Mouse (Mus musculus) ES-Bruce4 (cell line): Measurements from ENCODE around the gene Cdc14a. TPM values are rescaled to one million over a fixed set of nuclear protein-coding genes. Genes with fewer than 3 reads are reported as not detected.
A peak's percentile ranks its signal among the peaks of the same experiment; 100 is the strongest.

Source experiments
- H3K27ac ChIP-seq: 2 replicates; pipeline ENCODE4 v1.5.1; 2012; ENCODE audit warnings: low read length, inconsistent platforms; ENCODE audit not compliant: insufficient read depth
- H3K27me3 ChIP-seq: 2 replicates; pipeline ENCODE4 v1.6.1; 2012; ENCODE audit warnings: mild to moderate bottlenecking, low read length, inconsistent platforms; ENCODE audit not compliant: control insufficient read depth, poor library complexity, insufficient read depth, severe bottlenecking
- H3K36me3 ChIP-seq: 2 replicates; pipeline ENCODE4 v1.6.1; 2012; ENCODE audit warnings: inconsistent platforms, mild to moderate bottlenecking, low read length, moderate library complexity; ENCODE audit not compliant: control insufficient read depth, poor library complexity, insufficient read depth, severe bottlenecking
- H3K4me1 ChIP-seq: one replicate; pipeline ENCODE4 v1.8.1; 2011; ENCODE audit warnings: low read length; ENCODE audit not compliant: control insufficient read depth, insufficient read depth
- H3K4me3 ChIP-seq: 2 replicates; pipeline ENCODE4 v1.5.1; 2011; ENCODE audit warnings: low read depth, mild to moderate bottlenecking, low read length
- H3K9ac ChIP-seq: 2 replicates; pipeline ENCODE4 v1.6.1; 2012; ENCODE audit warnings: low read depth, mild to moderate bottlenecking, inconsistent platforms; ENCODE audit not compliant: poor library complexity, severe bottlenecking
- H3K9me3 ChIP-seq: replicated peaks from 2 replicates; pipeline ENCODE4 v1.6.1; 2012; ENCODE audit warnings: mild to moderate bottlenecking, low read length, inconsistent platforms; ENCODE audit not compliant: control insufficient read depth, poor library complexity, insufficient read depth, severe bottlenecking
- CTCF ChIP-seq: IDR thresholded peaks from one replicate; pipeline ENCODE4 v1.8.1; 2011; ENCODE audit warnings: low read depth, low read length
- EP300 ChIP-seq: IDR thresholded peaks from 2 replicates; pipeline ENCODE4 v1.6.1; 2011; ENCODE audit warnings: low read depth, low read length; ENCODE audit not compliant: insufficient read depth
- POLR2A ChIP-seq: IDR thresholded peaks from one replicate; pipeline ENCODE4 v1.8.1; 2011; ENCODE audit warnings: low read length; ENCODE audit not compliant: insufficient read depth
- polyA plus RNA-seq: library from polyadenylated mRNA; stranded (reverse); fragments of >200 nt; gene quantifications from 2 replicates; pipeline ENCODE4 v1.2.4, GENCODE M21; 2011; ENCODE audit warnings: low read depth; ENCODE audit not compliant: missing spikeins, insufficient read depth, insufficient read length

Gene Cdc14a
- polyA plus RNA-seq, 1 experiment, result 3.6 TPM

DNA sequence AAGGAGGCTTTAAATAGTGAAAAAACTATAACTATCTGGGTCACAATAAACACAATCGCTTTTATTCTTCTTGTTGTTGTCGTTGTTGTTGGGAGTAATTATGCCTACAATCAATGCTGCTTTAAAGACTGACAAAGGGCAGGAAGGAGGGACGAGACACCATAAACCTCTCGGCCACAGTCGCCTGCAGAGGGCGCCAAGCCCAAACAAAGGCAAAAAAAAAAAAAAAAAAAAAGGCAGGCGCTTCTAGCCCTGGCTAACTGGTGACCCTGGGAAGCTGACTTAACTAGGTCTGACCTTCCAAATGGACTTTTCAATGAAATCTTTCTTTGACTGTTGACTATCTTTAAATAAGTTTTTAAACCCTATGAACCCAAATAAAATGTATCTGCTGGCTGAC is 90.6 kb downstream of the Cdc14a start:
- Histone ChIP-seq H3K4me1 (no peaks in the 10 kb centered on the region), H3K36me3 (no peaks in the 10 kb centered on the region), H3K9me3 (no peaks in the 10 kb centered on the region), H3K27me3 (no peaks in the 10 kb centered on the region), H3K27ac (no peak overlapping the region), H3K9ac (no peak overlapping the region), H3K4me3 (no peak overlapping the region)
- no peak for TF ChIP-seq EP300
- no peak for TF ChIP-seq POLR2A
- peak; percentile 47 for TF ChIP-seq CTCF

- Histone ChIP-seq H3K4me1 (peaks cover 1% of the 10 kb centered on the region), H3K27ac (no peak overlapping the region), H3K4me3 (no peak overlapping the region), H3K27me3 (no peaks in the 10 kb centered on the region), H3K9me3 (no peaks in the 10 kb centered on the region), H3K36me3 (no peaks in the 10 kb centered on the region), H3K9ac (no peak overlapping the region)
- TF ChIP-seq POLR2A (no peak), CTCF (peak; percentile 38)
These were observed 91.9 kb downstream of the Cdc14a start for GRCm38 (mm10) chr3:116331811-116332464.

GRCm38 (mm10) chr3:116329976-116330375 is 93.9 kb downstream of the Cdc14a start:
- H3K36me3 ChIP-seq, result no peaks in the 10 kb centered on the region
- H3K9me3 ChIP-seq, result no peaks in the 10 kb centered on the region
- peaks cover 2% of the 10 kb centered on the region for H3K4me1 ChIP-seq
- H3K9ac ChIP-seq, result no peak overlapping the region
- H3K4me3 ChIP-seq, result no peak overlapping the region
- TF ChIP-seq EP300 (no peak), CTCF (no peak), POLR2A (no peak)
- no peak overlapping the region for H3K27ac ChIP-seq
- no peaks in the 10 kb centered on the region for H3K27me3 ChIP-seq

DNA sequence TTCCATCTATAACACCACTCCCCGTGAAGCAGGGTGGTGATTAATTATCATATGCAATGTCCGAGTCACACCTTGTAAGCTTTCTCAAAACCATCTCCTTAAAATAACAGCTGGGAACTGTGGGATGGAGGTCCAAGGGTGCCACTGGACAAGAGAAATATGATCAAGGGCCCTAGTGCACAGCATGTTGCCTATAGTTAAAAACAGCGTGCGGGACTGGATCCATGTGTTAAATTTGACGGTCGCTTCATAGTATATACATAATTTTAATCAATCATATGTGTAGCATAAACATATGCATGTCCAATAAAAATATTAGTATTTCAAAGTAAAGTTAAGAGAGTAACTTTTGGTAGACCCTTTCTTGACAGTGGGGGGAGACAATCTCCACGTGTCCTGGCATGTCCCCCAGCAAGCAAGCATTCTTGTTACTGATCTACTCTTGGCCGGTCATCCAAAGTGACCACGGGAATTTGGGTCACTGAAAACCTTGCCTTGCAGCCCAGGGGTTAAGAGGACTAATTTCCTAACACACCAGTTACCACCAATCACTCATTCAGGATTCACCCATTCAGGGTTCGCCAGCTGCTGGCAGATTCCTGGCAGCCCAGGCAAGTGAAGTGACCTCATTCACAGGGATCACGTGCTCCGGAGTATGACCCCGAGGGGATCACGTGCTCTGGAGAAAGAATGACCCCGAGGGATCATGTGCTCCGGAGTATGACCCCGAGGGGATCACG is 94.6 kb downstream of the Cdc14a start:
- no peaks in the 10 kb centered on the region for H3K27me3 ChIP-seq
- no peak overlapping the region for H3K9ac ChIP-seq
- no peak overlapping the region for H3K27ac ChIP-seq
- H3K4me1 ChIP-seq, result peaks cover 2% of the 10 kb centered on the region
- no peaks in the 10 kb centered on the region for H3K36me3 ChIP-seq
- H3K9me3 ChIP-seq, result no peaks in the 10 kb centered on the region
- no peak for TF ChIP-seq CTCF
- peak; percentile 65; the same call in 1 of the 2 replicates for TF ChIP-seq EP300
- no peak for TF ChIP-seq POLR2A
- no peak overlapping the region for H3K4me3 ChIP-seq

- no peaks in the 10 kb centered on the region for H3K36me3 ChIP-seq
- no peaks in the 10 kb centered on the region for H3K9me3 ChIP-seq
- no peak overlapping the region for H3K9ac ChIP-seq
- H3K4me1 ChIP-seq, result peaks cover 2% of the 10 kb centered on the region
- no peaks in the 10 kb centered on the region for H3K27me3 ChIP-seq
- H3K27ac ChIP-seq, result no peak overlapping the region
- no peak overlapping the region for H3K4me3 ChIP-seq
- TF ChIP-seq POLR2A (no peak), EP300 (no peak), CTCF (no peak)
These were observed 96.2 kb downstream of the Cdc14a start for GRCm38 (mm10) chr3:116327616-116328004.

DNA sequence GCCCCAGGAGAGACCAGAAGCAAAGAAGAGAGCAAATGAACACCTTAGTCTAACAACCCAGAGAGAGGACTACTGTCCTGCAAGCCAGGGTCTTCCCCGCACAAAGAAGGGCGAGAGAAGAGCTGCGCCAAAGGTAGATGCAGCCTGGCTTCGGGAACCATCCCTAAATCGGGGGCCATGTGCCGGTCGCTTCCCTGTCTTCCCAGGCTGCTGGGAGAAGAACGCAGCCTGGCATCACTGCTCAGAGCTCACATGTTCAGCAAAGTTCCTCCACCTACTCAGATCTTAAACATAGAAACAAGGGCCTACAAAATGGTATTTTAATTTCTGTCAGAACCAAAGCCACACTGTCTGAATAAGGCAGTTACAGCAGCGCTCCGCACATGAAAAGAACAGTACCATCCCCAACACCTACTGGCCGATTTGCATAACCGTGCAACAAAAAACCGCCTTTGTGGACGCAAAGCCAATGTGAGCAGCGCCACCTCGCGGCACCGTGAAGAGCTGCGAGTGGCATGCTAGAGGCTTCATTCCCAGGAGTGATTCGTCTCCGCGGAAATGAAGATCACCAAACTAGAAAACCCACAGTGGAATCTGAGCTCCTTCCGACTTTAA is 96.7 kb downstream of the Cdc14a start:
- H3K9me3 ChIP-seq, result no peaks in the 10 kb centered on the region
- H3K36me3 ChIP-seq, result no peaks in the 10 kb centered on the region
- H3K4me3 ChIP-seq, result no peak overlapping the region
- no peak overlapping the region for H3K9ac ChIP-seq
- no peaks in the 10 kb centered on the region for H3K27me3 ChIP-seq
- TF ChIP-seq POLR2A (no peak), EP300 (peak; percentile 59; the same call in 1 of the 2 replicates), CTCF (peak; percentile 99)
- H3K27ac ChIP-seq, result no peak overlapping the region
- peaks cover 2% of the 10 kb centered on the region for H3K4me1 ChIP-seq
